Mouse (Mus musculus): ENCODE results near the gene Slc28a3.

The Slc28a3 gene

DNA sequence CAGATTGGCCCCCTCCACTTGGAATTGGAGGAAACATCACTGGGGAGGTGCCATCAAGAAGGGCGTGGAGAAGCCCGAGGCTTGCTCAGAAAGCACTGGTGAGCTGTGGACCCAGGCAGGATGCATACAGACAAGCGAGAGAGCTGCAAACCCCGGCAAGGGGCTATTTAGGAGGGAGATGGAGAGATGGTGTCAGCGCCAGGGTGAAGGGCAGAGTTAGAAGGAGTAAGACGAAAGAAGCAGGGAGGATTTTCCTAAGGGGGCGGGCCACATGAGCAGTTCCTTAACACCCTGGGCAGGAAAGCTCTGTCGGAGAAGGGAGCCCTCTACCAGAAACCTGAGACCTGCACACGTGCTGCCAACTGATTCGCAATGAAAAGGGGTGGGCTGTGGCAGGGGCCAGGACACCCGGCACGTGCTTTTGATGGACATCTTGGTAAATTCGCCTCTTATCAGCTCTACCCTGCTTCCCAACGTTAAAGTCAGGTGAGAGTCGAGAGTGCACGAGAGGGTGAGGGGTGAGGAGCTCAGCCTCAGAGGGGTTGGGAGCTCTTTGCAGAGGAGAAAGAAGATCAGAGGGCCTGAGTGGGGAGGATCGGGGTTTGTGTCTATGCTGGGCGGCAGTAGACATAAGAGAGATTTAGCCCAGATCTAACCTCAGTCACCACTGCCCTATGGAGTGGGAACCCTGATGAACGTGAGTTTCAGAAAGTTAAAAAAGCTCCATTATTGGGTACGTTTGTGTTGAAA, 87.5 kb downstream of the Slc28a3 start:
- in situ Hi-C loops (cut with MboI, MseI) = no loop called here

DNA sequence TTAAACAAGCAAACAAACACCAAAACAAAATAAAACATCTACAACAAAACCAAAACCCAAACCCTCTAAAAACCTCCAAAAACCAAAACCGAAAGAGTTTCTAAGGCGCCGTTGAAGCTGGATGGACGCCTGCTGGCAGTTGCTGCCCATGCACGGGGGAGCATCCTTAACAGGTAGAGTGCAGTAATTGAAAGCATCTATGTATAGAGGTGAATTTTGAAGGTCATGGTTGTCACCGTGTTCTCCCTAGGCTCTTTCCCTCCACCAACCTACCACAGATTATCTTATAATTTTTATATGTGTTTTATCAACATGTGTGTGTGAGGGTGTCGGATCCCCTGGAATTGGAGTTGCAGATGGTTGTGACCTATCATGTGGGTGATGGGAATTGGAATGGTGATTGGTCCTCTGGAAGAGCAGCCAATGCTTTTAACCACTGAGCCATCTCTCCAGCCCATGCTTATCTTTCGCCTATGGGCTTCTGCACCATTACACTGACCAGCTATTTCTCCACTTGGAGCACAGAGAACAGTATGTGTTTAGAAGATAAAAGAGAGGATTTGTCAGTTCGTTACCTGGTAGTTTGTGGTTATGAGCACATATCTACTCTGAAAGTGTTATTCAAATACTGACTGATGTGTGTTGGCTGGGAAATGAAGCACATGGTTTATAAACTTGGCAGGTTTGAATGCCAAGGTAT, 89.2 kb downstream of the Slc28a3 start:
- in situ Hi-C loops (cut with MboI, MseI) = no loop called here

DNA sequence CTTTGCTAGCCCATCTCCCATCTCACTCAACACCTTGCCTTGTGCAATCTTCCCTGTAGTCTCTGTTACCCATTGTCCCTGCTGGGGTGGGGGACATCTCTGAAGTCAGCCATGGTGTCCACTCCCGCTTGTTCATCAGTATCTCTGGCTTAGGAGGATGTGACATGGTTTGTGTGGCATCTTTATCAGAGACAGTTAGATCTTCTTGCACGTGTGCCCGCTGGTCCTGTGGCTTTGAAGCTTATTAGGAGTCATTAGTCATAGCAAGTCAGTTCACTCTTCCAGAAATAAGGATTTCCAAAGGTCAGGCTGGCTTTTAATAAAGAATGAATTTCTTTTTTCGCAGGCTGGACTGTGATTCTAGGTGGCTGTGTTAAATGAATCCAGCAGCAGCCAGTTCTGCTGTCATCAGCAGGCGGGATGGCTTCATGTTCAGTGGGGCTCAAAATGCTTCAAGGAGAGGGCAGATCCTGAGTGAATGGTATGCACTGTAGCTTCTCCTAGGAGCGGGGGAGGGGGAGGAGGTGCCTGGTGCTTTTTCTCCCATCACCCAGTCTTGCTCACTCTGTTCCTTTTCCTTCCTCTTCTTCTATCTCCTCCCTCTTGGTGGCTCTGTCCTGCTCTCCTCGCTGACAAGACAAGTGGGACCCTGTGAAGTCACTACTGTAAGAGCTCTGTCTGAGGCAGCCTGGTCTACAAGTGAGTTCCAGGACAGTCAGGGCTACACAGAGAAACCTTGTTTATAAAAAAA, 89.9 kb downstream of the Slc28a3 start:
- in situ Hi-C loops (cut with MboI, MseI) = no loop called here

DNA sequence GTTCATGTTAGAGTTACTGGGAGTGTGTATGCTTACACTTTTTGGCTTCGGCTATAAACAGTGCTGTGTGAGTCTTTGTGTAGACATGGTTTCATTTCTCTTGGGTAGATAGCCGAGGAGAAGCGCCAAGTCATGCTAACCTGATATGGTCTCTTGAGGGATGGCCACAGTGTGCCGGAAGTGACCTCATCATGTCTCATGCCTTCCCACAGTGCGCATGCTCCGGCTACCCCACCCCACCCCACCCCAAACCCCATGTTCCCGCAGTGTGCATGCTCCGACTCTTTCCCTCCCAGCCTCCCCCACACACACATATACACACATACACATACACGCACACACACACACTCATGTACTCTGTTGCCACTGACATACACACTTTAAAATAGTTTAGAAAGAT, 90.6 kb downstream of the Slc28a3 start:
- in situ Hi-C loops (cut with MboI, MseI) = no loop called here

DNA sequence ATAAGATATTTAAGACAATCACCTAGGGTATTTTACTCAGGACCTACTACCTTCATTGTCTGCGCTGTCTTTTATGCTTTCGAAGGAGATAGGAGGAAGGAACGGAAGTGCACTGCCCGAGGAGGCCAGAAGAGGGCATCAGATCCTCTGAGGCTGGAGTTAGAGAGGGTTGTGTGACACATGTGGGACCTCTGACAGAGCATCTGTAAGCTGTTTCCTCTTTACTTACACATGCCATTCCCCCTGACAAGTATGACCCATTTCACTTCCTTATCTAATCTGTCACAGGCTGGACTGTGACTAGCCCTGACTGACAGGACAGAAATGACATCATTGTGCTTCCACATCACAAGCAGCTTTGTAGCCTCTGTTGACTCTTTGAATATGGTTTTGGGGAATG, 94.4 kb downstream of the Slc28a3 start:
- in situ Hi-C loops (cut with MboI, MseI) = no loop called here

DNA sequence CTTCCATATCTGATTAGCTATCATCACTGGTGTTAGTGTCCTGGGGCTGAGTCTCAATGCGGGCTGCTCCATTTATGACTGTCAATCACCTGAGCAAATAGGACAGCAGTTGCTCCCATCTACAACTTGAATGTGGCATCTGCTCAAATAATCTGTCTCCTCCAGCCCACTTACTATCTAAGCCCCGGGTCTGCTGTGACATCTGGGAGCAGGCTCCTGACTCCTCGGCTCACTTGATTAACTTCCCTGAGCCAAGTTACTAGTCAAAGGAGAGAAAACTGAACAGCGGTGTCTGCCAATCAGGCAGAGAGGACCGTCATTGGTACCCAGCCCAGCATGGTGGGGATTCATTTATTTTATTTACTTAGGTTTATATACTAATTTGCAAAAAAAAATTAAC, 95.0 kb downstream of the Slc28a3 start:
- in situ Hi-C loops (cut with MboI, MseI) = no loop called here

DNA sequence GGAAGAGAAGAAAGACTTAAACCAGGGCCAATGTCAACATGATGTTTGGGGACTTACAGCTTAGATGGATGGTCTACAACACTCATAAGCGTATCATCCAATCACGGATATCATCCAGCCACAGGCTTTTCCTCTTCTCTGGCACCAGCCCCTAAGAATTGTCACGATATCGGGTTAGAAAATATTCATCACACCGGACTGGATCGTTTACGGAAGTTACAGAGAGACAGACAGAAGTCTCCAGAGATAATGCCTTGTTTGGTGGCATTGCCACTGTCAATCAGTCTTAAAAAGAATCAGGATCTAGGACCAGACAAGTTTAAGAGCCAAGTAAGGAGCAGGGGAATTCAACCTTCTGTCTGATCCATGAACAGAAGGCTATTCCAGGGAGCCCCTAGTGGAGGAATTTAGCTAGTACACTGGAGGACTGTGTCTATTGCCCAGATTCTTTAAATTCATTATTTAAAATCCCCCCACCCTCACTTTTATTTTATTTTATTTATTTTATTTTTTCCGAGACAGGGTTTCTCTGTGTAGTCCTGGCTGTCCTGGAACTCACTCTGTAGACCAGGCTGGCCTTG, 96.4 kb downstream of the Slc28a3 start:
- in situ Hi-C loops (cut with MboI, MseI) = no loop called here

DNA sequence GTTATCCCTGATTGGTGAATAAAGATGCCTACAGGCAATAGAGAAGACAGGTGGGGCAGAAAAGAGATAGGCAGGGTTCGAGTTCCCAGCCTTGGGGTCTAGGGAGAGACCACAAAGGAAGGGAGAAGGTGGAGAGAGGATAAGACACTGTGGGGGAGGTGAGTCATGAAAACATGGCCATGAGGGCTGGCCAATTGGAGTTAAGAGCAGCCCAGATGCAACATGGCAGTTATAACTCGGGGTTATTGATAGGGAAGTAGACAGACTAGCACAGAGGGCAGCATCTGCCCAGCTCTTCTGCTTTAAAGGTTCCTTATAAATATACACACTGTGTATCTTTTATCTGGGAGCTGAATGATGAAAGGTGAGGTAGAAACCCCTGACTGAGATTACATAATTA, 98.8 kb downstream of the Slc28a3 start:
- in situ Hi-C loops (cut with MboI, MseI) = no loop called here

DNA sequence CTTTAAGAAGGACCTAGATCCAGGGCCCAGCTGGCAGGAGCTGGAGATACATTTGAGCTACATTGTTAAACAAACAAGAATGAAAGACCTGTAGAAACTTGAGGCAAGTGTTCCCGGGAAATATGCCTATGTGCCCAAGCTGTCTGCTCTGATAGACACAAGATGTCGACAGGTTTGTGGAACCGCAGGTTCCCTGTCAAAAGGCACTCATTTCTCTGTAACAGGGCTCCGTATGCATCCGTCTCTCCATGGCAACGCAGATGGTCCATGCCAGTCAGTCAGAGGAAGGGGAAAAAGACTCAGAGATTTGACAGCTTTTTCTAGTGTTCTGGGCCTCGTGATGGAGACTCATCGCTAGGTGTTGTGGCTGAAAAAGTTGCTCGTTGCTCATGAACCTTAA, 99.4 kb downstream of the Slc28a3 start:
- in situ Hi-C loops (cut with MboI, MseI) = no loop called here

DNA sequence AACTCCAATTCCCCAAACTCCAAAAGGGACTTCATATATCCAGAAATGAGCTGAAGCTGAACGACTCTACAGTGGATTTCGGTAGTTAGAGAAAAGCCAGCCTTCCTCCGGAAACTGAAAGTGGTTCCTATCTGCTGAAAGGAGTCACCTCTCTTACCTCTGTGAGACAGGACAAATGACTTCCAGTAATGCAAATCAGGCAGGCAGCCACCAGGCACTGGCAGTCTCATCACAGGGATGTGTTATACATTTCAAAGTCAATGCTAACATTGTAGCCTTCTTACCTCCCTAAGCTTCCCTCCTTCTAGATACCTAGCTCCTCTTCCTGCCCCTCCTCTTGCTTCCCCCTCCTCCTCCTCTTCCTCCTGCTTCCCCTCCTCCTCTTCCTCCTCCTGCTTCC, 101.4 kb downstream of the Slc28a3 start:
- in situ Hi-C loops (cut with MboI, MseI) = no loop called here

DNA sequence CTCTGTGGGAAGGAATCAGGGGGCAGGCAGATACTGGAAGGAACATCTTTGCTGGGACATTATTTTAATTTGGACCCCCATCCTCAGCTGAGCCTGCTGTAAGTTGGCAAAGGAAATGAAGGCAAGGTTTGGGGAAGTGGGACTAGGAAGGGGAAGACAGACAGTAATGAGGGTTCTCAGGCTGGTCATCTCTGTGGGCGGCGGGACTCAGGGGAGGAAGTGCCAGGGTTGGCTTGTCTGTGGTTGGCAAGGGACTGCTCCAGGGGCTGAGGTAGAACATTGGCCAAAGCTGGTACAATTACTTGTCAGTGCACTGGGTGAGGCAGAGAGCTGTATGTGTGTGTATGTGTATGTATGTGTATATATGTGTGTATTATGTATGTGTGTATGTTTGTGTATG, 107.1 kb downstream of the Slc28a3 start:
- in situ Hi-C loops (cut with MboI, MseI) = no loop called here

DNA sequence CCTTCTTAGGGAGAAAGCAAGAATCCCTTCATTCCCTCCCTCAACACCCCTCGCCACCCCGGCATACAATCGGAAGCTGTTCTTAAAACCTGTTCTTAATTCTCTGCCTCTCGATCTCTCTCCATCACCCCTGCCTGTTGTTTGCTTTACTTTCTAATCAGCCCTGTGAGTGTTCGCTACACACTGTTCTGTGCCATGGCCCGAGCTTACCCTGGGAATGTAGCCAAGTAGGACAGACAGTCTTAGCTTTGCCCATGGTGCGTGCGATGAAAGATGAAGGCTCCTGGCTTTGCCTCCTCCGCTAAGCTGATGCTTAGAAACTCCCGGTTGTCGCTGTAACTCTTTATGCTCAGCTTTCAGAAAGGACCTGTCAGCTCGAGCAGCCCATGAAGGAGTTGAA, 112.9 kb downstream of the Slc28a3 start:
- in situ Hi-C loops (cut with MboI, MseI) = no loop called here
